Mouse (Mus musculus): ENCODE measurements around the gene Wee1. TPM values are rescaled to one million over a fixed set of nuclear protein-coding genes. Genes with fewer than 3 reads are reported as not detected.
"Not testable (repeated sequence)": the region's sequence is repeated elsewhere in the genome, so short reads cannot be mapped to it uniquely, and the experiment has no call there.

Wee1 gene
- polyA plus RNA-seq, 1 experiment, result 21.6 TPM

- TF ChIP-seq CTCF (IDR thresholded peaks at IDR 0.05; ENCODE audit: borderline replicate concordance, insufficient read depth, low read length) (no peak), POLR2A (IDR thresholded peaks at IDR 0.05; ENCODE audit: low read depth, low read length) (no peak)
- H3K27ac ChIP-seq (ENCODE audit: insufficient read depth, low read length), result no peak overlapping the region
- H3K4me1 ChIP-seq (ENCODE audit: control insufficient read depth, insufficient read depth, low read length), result peaks cover 6% of the 10 kb centered on the region; the same call in 1 of the 2 replicates
- peak overlapping the region; percentile 61 for H3K4me3 ChIP-seq (ENCODE audit: insufficient read depth, low read length)
Observed at GRCm38 (mm10) chr7:110121162-110121515, 707 bp upstream of the Wee1 start.

GRCm38 (mm10) chr7:110122289-110122564, 381 bp downstream of the Wee1 start:
- peak overlapping the region; percentile 91 for H3K4me3 ChIP-seq (ENCODE audit: insufficient read depth, low read length)
- H3K27ac ChIP-seq (ENCODE audit: insufficient read depth, low read length), result peak overlapping the region; percentile 49
- H3K4me1 ChIP-seq (ENCODE audit: control insufficient read depth, insufficient read depth, low read length), result peaks cover 6% of the 10 kb centered on the region; the same call in 1 of the 2 replicates
- no peak for TF ChIP-seq CTCF (IDR thresholded peaks at IDR 0.05; ENCODE audit: borderline replicate concordance, insufficient read depth, low read length)
- TF ChIP-seq POLR2A (IDR thresholded peaks at IDR 0.05; ENCODE audit: low read depth, low read length), result no peak; the same call in 1 of the 2 replicates

- Histone ChIP-seq H3K27ac (ENCODE audit: insufficient read depth, low read length) (peak overlapping the region; percentile 49), H3K4me1 (ENCODE audit: control insufficient read depth, insufficient read depth, low read length) (peaks cover 6% of the 10 kb centered on the region; the same call in 1 of the 2 replicates), H3K4me3 (ENCODE audit: insufficient read depth, low read length) (peak overlapping the region; percentile 91)
- TF ChIP-seq POLR2A (IDR thresholded peaks at IDR 0.05; ENCODE audit: low read depth, low read length), result 0 out of 2 replicates have a peak, but pooled peaks have one; percentile 23
- no peak for TF ChIP-seq CTCF (IDR thresholded peaks at IDR 0.05; ENCODE audit: borderline replicate concordance, insufficient read depth, low read length)
Observed at GRCm38 (mm10) chr7:110122565-110123422, 948 bp downstream of the Wee1 start.

- Histone ChIP-seq H3K27ac (ENCODE audit: insufficient read depth, low read length) (no peak overlapping the region), H3K4me3 (ENCODE audit: insufficient read depth, low read length) (peak overlapping the region; percentile 91), H3K4me1 (ENCODE audit: control insufficient read depth, insufficient read depth, low read length) (peaks cover 6% of the 10 kb centered on the region; the same call in 1 of the 2 replicates)
- TF ChIP-seq POLR2A (IDR thresholded peaks at IDR 0.05; ENCODE audit: low read depth, low read length) (no peak), CTCF (IDR thresholded peaks at IDR 0.05; ENCODE audit: borderline replicate concordance, insufficient read depth, low read length) (no peak)
Observed at GRCm38 (mm10) chr7:110123844-110124555, 2.2 kb downstream of the Wee1 start.

- TF ChIP-seq CTCF (IDR thresholded peaks at IDR 0.05; ENCODE audit: borderline replicate concordance, insufficient read depth, low read length), result no peak
- no peak for TF ChIP-seq POLR2A (IDR thresholded peaks at IDR 0.05; ENCODE audit: low read depth, low read length)
- no peak overlapping the region for H3K27ac ChIP-seq (ENCODE audit: insufficient read depth, low read length)
- no peaks in the 10 kb centered on the region for H3K4me1 ChIP-seq (ENCODE audit: control insufficient read depth, insufficient read depth, low read length)
- no peak overlapping the region for H3K4me3 ChIP-seq (ENCODE audit: insufficient read depth, low read length)
Observed at GRCm38 (mm10) chr7:110128566-110128965, 6.7 kb downstream of the Wee1 start.

GRCm38 (mm10) chr7:110132272-110132671, 10.4 kb downstream of the Wee1 start:
- not testable (repeated sequence) for H3K4me1 ChIP-seq (ENCODE audit: control insufficient read depth, insufficient read depth, low read length); H3K4me3 ChIP-seq (ENCODE audit: insufficient read depth, low read length)

GRCm38 (mm10) chr7:110133988-110134387, 12.1 kb downstream of the Wee1 start:
- no peak overlapping the region for H3K4me3 ChIP-seq (ENCODE audit: insufficient read depth, low read length)
- H3K27ac ChIP-seq (ENCODE audit: insufficient read depth, low read length), result no peak overlapping the region
- no peaks in the 10 kb centered on the region for H3K4me1 ChIP-seq (ENCODE audit: control insufficient read depth, insufficient read depth, low read length)
- TF ChIP-seq POLR2A (IDR thresholded peaks at IDR 0.05; ENCODE audit: low read depth, low read length) (no peak), CTCF (IDR thresholded peaks at IDR 0.05; ENCODE audit: borderline replicate concordance, insufficient read depth, low read length) (no peak)

More at GRCm38 (mm10) chr7:110132272-110132671, 10.4 kb downstream of the Wee1 start:
- H3K27ac ChIP-seq (ENCODE audit: insufficient read depth, low read length), result not testable (repeated sequence)

GRCm38 (mm10) chr7:110138538-110138937, 16.7 kb downstream of the Wee1 start:
- Histone ChIP-seq H3K27ac (ENCODE audit: insufficient read depth, low read length) (no peak overlapping the region), H3K4me3 (ENCODE audit: insufficient read depth, low read length) (no peak overlapping the region), H3K4me1 (ENCODE audit: control insufficient read depth, insufficient read depth, low read length) (no peaks in the 10 kb centered on the region)
- TF ChIP-seq POLR2A (IDR thresholded peaks at IDR 0.05; ENCODE audit: low read depth, low read length) (no peak), CTCF (IDR thresholded peaks at IDR 0.05; ENCODE audit: borderline replicate concordance, insufficient read depth, low read length) (no peak)

- H3K4me1 ChIP-seq (ENCODE audit: control insufficient read depth, insufficient read depth, low read length), result no peaks in the 10 kb centered on the region
- TF ChIP-seq POLR2A (IDR thresholded peaks at IDR 0.05; ENCODE audit: low read depth, low read length), result no peak
- TF ChIP-seq CTCF (IDR thresholded peaks at IDR 0.05; ENCODE audit: borderline replicate concordance, insufficient read depth, low read length), result no peak
- no peak overlapping the region for H3K27ac ChIP-seq (ENCODE audit: insufficient read depth, low read length)
- H3K4me3 ChIP-seq (ENCODE audit: insufficient read depth, low read length), result no peak overlapping the region
Observed at GRCm38 (mm10) chr7:110143863-110144262, 22.0 kb downstream of the Wee1 start.

- TF ChIP-seq CTCF (IDR thresholded peaks at IDR 0.05; ENCODE audit: borderline replicate concordance, insufficient read depth, low read length) (no peak), POLR2A (IDR thresholded peaks at IDR 0.05; ENCODE audit: low read depth, low read length) (no peak)
- Histone ChIP-seq H3K27ac (ENCODE audit: insufficient read depth, low read length) (no peak overlapping the region), H3K4me3 (ENCODE audit: insufficient read depth, low read length) (no peak overlapping the region), H3K4me1 (ENCODE audit: control insufficient read depth, insufficient read depth, low read length) (peaks cover 16% of the 10 kb centered on the region)
Observed at GRCm38 (mm10) chr7:110152891-110153290, 31.0 kb downstream of the Wee1 start.

Data from embryonic fibroblast, embryonic 13.5 days (primary cell).